Mouse (Mus musculus) cerebellum, adult 2 months (tissue): Measurements from ENCODE around the gene Elf4.

Experiments used
- CTCF ChIP-seq: fragments of 200-500 bp; IDR thresholded peaks from 2 replicates; pipeline ENCODE4 v1.5.1; 2011; ENCODE audit warnings: low read depth, mild to moderate bottlenecking, control low read depth, low read length, moderate library complexity, borderline replicate concordance; ENCODE audit not compliant: insufficient read depth
- POLR2A ChIP-seq: fragments of 200-500 bp; IDR thresholded peaks from 2 replicates; pipeline ENCODE4 v1.6.1; 2011; ENCODE audit warnings: low read length, control low read depth, borderline replicate concordance; ENCODE audit not compliant: insufficient read depth

DNA sequence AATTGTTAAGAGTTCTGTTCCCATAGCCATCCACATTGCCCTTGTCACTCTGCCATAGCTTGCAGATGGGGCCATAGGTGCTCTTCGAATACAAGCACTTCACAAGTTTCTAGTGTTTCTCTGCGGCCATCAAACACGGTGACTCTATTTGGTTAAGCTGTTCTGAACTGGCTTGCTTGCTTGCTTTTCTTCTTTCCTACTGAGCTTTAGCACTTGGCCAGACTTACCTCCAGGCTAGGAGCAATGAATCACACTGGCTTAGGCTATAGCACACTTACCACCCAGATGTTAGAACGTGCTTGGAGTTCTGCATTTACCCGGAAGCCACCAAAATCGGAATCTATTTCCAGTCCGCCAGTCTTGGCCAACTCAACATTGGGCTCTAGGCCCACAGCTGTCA lies 18.8 kb upstream of the Elf4 start:
- TF ChIP-seq POLR2A (no peak), CTCF (no peak)
